Mouse (Mus musculus): ENCODE data around the gene 1700013F07Rik. TPM values are rescaled to one million over a fixed set of nuclear protein-coding genes. Genes with fewer than 3 reads are reported as not detected.
"Not testable (repeated sequence)": the region's sequence is repeated elsewhere in the genome, so short reads cannot be mapped to it uniquely, and the experiment has no call there.

The 1700013F07Rik gene
- polyA plus RNA-seq, 1 experiment from 2014 or later = 6.4 TPM

DNA sequence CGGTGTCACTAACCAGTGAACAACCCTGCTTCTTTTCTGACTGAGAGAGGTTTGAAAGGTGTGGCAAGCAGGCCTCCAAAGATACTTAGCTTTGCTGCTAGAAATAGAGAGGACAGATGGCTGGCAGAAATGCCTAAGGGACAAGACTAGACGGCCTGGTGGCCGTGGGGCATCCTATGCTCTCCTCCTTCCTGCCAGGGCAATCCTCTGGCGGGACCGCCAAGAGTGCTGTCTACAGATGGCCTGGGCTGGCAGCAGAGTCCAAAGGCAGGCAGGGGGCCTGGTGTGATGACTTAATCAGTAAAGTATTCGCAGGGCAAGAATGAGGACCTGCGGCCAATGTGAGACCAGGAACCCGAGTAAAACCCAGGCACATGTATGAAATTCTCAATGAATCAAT lies 34.1 kb upstream of the 1700013F07Rik start:
- 59% methylated on average over 8 of the region's 8 CpGs for WGBS
- H3K9me3 ChIP-seq (ENCODE audit: low read length) = no peaks in the 10 kb centered on the region
- no peak overlapping the region for H3K9ac ChIP-seq (replicated peaks; ENCODE audit: low read depth)
- H3K4me3 ChIP-seq (ENCODE audit: low read depth, low read length) = no peak overlapping the region
- DNase-seq (ENCODE audit: low spot score) (no peak), ATAC-seq (no peak)
- no peaks in the 10 kb centered on the region for H3K27me3 ChIP-seq (replicated peaks; ENCODE audit: insufficient read depth, low read length)
- no peak overlapping the region for H3K4me2 ChIP-seq (replicated peaks; ENCODE audit: low read depth, low read length)
- H3K36me3 ChIP-seq (ENCODE audit: insufficient read depth, low read length) = no peaks in the 10 kb centered on the region
- no peaks in the 10 kb centered on the region for H3K4me1 ChIP-seq (ENCODE audit: insufficient read depth, low read depth, low read length)
- H3K27ac ChIP-seq (ENCODE audit: low read length) = no peak overlapping the region
- TF ChIP-seq CTCF (IDR thresholded peaks at IDR 0.05) (no peak), EP300 (IDR thresholded peaks at IDR 0.05) (no peak)

DNA sequence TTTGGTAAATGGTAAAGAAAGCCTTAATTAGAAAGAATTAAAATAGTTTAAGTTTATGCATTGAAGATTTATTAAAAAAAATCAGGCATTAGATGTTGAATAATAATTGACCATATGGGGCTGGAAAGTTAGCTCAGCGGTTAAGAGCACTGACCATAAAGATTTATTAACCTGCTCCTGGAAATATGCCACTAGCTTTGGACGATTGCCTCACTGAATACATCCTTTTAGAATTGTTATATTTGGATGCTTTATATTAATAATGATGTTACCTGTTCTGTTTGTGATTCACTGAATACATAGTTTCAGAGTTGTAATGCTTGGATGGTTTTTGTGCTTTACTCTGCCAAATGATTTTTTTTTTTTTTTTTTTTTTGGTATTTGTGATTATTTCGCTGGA lies 32.5 kb upstream of the 1700013F07Rik start:
- WGBS = 63% methylated on average over 3 of the region's 3 CpGs
- not testable (repeated sequence) for H3K4me2 ChIP-seq (replicated peaks; ENCODE audit: low read depth, low read length); ATAC-seq

DNA sequence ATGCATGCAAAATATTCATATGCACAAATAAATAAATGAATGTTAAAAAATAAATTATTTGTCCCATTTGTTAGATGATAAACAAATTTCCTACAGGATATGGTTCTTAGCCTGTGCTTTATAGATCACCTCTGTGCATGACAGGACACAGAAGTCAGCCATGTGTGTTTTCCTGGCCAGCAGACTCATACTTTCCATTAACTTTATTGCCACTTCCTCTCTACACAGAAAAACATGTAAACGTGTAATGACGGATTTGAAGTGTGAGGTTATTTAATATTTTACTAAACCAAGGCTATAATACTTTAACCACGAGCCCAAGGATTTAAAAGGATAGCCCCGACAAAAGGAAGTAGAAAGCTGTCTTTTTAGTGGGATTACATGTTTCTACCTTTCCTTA lies 30.0 kb upstream of the 1700013F07Rik start:
- no peak for TF ChIP-seq CTCF (IDR thresholded peaks at IDR 0.05)
- no peak for TF ChIP-seq EP300 (IDR thresholded peaks at IDR 0.05)
- Histone ChIP-seq H3K4me1 (ENCODE audit: insufficient read depth, low read depth, low read length) (no peaks in the 10 kb centered on the region), H3K36me3 (ENCODE audit: insufficient read depth, low read length) (no peaks in the 10 kb centered on the region), H3K9ac (replicated peaks; ENCODE audit: low read depth) (no peak overlapping the region), H3K4me3 (ENCODE audit: low read depth, low read length) (no peak overlapping the region), H3K27me3 (replicated peaks; ENCODE audit: insufficient read depth, low read length) (no peaks in the 10 kb centered on the region), H3K4me2 (replicated peaks; ENCODE audit: low read depth, low read length) (no peak overlapping the region), H3K27ac (ENCODE audit: low read length) (no peak overlapping the region), H3K9me3 (ENCODE audit: low read length) (no peaks in the 10 kb centered on the region)
- 60% methylated on average over 4 of the region's 4 CpGs for WGBS
- no peak for DNase-seq (ENCODE audit: low spot score)
- ATAC-seq = no peak

More for the DNA sequence above, 32.5 kb upstream of the 1700013F07Rik start:
- not testable (repeated sequence) for H3K27ac ChIP-seq (ENCODE audit: low read length); H3K4me3 ChIP-seq (ENCODE audit: low read depth, low read length); H3K36me3 ChIP-seq (ENCODE audit: insufficient read depth, low read length); H3K4me1 ChIP-seq (ENCODE audit: insufficient read depth, low read depth, low read length); DNase-seq (ENCODE audit: low spot score); H3K9me3 ChIP-seq (ENCODE audit: low read length); H3K9ac ChIP-seq (replicated peaks; ENCODE audit: low read depth); H3K27me3 ChIP-seq (replicated peaks; ENCODE audit: insufficient read depth, low read length)

DNA sequence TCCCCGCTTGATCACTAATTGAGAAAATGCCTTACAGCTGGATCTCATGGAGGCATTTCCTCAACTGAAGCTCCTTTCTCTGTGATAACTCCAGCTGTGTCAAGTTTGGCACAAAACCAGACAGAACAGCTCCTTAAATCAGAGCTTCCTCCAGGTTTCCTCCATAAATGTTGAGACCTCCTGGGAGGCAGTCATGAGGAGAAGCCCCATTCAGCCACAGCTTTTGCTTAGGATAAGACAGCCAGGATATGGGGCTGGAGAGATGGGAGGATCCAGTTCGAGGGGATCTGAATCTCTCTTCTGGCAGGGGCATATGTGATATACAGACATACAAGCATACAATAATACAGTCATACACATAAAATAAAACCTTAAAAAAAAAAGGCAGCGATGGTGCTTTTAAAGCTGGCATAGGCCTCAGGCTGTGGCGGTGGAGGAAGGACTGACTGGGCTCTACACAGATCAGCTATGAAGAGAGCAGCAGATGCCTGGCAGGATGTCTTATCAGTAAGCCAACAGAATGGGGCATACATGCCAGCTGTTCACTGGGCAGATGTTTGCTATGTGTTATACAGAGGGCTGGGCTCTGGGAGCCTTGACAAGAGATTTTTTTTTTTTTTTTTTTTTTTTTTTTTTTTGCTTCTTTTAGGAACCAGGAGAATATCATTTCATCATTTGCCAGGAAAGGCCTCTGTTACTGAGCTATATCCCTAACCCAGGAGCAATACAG lies 25.0 kb upstream of the 1700013F07Rik start:
- no peak overlapping the region for H3K27ac ChIP-seq (ENCODE audit: low read length)
- ATAC-seq (no peak), DNase-seq (ENCODE audit: low spot score) (no peak)
- whole genome bisulfite sequencing = 68% methylated on average over 4 of the region's 4 CpGs
- H3K4me2 ChIP-seq (replicated peaks; ENCODE audit: low read depth, low read length) = no peak overlapping the region
- no peak overlapping the region for H3K4me3 ChIP-seq (ENCODE audit: low read depth, low read length)
- H3K9me3 ChIP-seq (ENCODE audit: low read length) = no peaks in the 10 kb centered on the region
- no peak for TF ChIP-seq CTCF (IDR thresholded peaks at IDR 0.05)
- no peak for TF ChIP-seq EP300 (IDR thresholded peaks at IDR 0.05)
- H3K27me3 ChIP-seq (replicated peaks; ENCODE audit: insufficient read depth, low read length) = no peaks in the 10 kb centered on the region
- no peak overlapping the region for H3K9ac ChIP-seq (replicated peaks; ENCODE audit: low read depth)
- no peaks in the 10 kb centered on the region; the same call in 1 of the 2 replicates for H3K4me1 ChIP-seq (ENCODE audit: insufficient read depth, low read depth, low read length)
- no peaks in the 10 kb centered on the region for H3K36me3 ChIP-seq (ENCODE audit: insufficient read depth, low read length)

DNA sequence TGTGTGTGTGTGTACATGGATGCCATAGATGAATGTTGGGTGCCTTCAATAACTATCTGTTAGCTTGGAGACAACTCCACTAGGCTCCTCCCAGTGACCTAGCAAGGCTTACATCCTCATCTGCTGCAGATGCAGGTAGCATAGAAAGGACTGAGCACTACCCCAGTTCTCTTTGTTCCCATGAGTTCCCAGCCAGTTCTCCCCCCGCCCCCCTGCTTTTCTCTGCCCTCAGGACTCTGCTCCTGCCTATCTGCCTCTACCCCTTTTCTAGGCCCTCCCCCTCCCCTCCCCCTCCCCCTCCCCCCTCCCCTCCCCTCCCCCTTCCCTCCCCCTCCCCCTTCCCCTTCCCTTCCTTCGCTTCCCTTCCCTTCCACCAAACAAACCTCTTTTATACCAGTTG lies 23.8 kb upstream of the 1700013F07Rik start:
- no peaks in the 10 kb centered on the region for H3K9me3 ChIP-seq (ENCODE audit: low read length)
- ATAC-seq (no peak), DNase-seq (ENCODE audit: low spot score) (no peak)
- H3K27ac ChIP-seq (ENCODE audit: low read length) = no peak overlapping the region
- H3K4me1 ChIP-seq (ENCODE audit: insufficient read depth, low read depth, low read length) = no peaks in the 10 kb centered on the region; the same call in 1 of the 2 replicates
- H3K4me2 ChIP-seq (replicated peaks; ENCODE audit: low read depth, low read length) = no peak overlapping the region
- TF ChIP-seq CTCF (IDR thresholded peaks at IDR 0.05) (no peak), EP300 (IDR thresholded peaks at IDR 0.05) (no peak)
- H3K9ac ChIP-seq (replicated peaks; ENCODE audit: low read depth) = no peak overlapping the region
- H3K27me3 ChIP-seq (replicated peaks; ENCODE audit: insufficient read depth, low read length) = no peaks in the 10 kb centered on the region
- 78% methylated on average over 1 of the region's 2 CpGs for WGBS
- H3K36me3 ChIP-seq (ENCODE audit: insufficient read depth, low read length) = no peaks in the 10 kb centered on the region
- H3K4me3 ChIP-seq (ENCODE audit: low read depth, low read length) = no peak overlapping the region

DNA sequence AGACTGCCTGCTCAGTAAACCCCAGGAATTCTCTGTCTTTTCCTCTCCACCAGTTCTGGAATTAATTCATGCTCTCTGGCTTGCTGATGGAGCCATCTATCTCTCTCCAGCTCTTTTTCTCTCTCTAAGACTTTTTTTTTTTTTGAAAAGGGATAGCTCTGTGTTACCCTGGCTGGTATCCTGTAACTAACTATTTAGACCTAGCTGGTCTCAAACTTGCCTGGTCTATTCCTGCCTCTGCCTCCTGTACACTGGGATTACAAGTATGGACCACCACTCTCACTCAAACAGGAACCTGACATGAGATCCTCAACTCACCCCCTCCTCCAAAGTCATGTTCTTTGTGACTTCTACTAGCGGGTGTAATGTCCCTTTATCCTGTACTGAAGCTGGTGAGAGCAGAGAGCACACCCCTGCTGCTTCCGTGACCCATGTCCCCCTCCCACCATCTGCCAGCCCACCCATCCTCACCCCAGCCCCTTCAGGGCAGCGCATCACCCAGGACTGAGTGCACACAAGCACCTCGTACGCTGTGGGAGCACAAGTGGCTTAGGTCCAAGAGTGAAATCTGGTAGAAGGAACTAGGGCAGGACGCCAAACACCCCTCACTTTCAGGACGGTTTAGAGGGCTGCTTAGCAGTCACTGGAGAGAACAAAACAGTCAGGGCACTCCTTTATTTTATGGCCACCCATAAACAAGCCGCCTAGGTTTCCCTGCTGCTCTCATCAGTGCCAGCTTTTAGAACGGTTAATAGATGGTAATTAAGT lies 23.1 kb upstream of the 1700013F07Rik start:
- H3K4me2 ChIP-seq (replicated peaks; ENCODE audit: low read depth, low read length) = no peak overlapping the region
- DNase-seq (ENCODE audit: low spot score) (no peak), ATAC-seq (no peak)
- no peak overlapping the region for H3K9ac ChIP-seq (replicated peaks; ENCODE audit: low read depth)
- no peak overlapping the region for H3K4me3 ChIP-seq (ENCODE audit: low read depth, low read length)
- H3K27ac ChIP-seq (ENCODE audit: low read length) = no peak overlapping the region
- WGBS = 24% methylated on average over 9 of the region's 9 CpGs
- H3K36me3 ChIP-seq (ENCODE audit: insufficient read depth, low read length) = no peaks in the 10 kb centered on the region
- TF ChIP-seq EP300 (IDR thresholded peaks at IDR 0.05) = no peak
- TF ChIP-seq CTCF (IDR thresholded peaks at IDR 0.05) = no peak
- no peaks in the 10 kb centered on the region for H3K27me3 ChIP-seq (replicated peaks; ENCODE audit: insufficient read depth, low read length)
- H3K4me1 ChIP-seq (ENCODE audit: insufficient read depth, low read depth, low read length) = no peaks in the 10 kb centered on the region; the same call in 1 of the 2 replicates
- H3K9me3 ChIP-seq (ENCODE audit: low read length) = no peaks in the 10 kb centered on the region

Data from lung, postnatal 0 days (tissue).